Mouse (Mus musculus) layer of hippocampus, adult 9-10 months (tissue): Measurements from ENCODE around the gene Morn1.

Source experiments
- DNase-seq: peaks from one replicate; pipeline ENCODE4 v3.0.0; 2022; ENCODE audit warnings: low spot score

The Morn1 gene

DNA sequence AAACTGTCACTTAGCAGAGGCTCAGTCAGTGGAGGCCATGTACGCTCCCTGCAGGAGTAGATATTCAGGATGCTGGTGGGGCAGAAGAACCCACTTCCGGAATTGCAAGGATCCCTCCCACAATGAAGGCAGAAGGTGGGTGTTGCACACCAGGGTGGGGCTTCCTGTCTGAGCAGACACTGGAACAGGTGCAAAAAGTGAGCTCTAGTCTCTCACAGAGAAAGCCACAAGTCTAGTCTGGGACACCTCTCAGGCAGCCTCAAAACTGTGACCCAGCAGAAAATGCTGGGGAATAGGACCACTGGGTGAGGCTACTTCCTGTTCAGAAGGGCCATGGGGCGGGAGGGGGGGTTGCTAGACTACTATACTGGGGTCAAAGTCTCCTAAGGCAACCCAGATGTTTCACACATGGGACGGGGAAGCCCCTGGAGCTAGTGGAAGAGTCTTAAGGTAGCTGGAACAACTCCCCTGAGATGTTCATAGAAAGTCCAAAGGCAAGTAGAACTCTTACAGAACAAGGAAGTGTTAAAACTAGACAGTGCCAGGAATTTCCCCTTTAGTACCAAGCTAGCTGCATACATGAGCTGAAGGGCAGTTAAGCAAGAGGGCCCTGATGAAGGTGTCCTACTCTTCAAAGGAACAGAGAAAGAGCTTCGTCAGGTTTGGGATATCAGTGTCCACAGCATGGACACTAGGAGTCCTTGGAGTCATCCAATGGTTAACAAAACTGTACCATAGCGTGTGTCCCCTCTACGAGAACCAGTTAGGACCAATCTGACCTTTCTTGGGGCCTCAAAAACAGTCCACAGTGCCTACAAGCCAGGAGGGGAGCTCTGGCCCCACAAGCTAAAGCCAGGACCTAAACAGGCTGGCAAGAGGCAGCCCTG is 76.3 kb downstream of the Morn1 start:
- DNase-seq, result no peak

DNA sequence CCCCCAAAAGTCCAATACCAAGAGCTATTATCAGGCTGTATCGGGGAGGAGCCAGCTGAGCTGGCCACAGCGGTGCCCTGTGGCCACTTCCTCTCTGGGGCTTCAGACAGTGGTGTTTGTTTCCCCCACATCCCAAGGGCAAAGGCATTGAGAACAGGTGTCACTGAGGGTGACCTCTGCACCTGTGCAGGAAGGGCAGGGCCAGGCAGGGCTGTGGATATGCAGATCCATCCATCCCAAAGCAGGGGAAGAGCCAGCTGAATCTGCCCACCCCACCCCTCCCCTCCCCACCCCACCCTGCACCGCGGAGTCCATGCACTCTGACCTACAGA is 76.9 kb downstream of the Morn1 start:
- DNase-seq, result no peak

DNA sequence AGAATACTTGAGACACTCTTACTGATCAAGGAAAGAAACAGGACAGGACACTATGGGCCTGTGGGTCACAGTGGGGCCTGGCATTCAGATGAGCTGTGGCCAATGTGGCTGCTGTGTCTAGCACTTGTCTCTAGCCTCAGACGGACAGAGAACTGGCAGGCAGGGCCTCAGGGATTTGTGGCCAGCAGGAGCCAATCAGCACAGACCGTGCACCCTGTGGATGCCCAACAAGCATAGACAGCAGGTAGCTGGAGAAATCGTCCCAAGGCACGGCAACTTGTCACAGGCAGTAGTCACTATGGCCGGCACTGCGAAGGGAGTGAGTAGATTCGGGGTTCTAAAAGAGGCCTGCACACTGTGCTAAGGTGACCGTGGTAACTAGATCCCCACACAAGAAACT is 77.3 kb downstream of the Morn1 start:
- DNase-seq, result no peak

DNA sequence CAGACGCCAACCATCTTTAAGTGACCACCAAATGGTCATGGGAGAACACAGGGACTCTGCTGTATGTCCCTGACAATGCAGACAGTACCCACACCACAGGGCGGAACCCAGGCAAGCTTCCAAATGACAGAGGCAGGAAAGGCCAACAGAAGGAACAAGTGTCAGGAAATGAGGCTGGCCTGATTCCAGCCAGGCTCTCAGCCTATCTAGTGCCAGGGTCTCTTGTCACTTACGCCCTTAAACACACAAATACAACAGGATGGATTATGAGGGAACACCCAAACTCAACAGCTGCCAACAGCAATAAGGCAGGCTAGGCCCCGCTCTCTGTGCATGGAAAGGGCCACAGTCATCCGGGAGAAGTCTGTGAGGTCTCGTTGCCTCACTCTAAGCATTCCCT is 78.2 kb downstream of the Morn1 start:
- no peak for DNase-seq

DNA sequence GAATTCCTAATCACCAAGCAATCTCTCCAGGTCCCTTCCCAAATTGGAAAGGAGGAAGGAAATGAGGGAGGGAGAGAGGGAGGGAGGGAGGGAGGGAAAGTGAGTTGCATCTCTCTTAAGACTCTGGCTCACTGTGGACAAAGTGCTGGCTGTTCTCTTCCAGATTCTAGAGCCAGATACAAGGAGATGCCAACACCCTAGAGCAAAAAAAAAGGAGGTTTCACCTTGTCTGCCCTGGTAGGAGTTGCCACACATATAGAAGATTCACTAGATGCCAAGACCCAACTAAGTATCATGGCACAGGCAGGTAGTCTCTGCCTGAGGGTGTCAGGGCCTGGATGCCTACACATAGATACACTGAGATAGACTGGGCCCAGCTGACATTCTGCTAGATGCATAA is 79.5 kb downstream of the Morn1 start:
- no peak for DNase-seq

DNA sequence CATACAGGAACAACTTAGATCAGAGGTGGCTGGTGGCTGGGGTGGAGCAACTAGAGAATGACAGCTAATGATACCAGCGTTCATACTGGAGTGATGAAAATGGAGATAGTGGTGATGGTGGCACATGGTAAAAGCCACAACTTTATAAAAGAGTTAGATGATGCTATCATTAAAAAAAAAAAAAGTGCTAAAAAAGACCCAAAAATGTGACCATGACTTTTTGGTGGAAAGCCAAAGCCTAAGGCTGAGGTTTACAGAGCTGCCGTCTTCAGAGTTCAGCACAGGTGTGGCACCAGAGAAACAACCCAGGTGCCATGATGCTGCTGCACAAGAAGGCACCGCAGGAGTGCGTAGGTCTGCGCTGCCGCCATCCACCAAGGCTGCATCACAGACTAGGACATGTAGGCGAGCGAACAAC is 82.5 kb downstream of the Morn1 start:
- no peak for DNase-seq

DNA sequence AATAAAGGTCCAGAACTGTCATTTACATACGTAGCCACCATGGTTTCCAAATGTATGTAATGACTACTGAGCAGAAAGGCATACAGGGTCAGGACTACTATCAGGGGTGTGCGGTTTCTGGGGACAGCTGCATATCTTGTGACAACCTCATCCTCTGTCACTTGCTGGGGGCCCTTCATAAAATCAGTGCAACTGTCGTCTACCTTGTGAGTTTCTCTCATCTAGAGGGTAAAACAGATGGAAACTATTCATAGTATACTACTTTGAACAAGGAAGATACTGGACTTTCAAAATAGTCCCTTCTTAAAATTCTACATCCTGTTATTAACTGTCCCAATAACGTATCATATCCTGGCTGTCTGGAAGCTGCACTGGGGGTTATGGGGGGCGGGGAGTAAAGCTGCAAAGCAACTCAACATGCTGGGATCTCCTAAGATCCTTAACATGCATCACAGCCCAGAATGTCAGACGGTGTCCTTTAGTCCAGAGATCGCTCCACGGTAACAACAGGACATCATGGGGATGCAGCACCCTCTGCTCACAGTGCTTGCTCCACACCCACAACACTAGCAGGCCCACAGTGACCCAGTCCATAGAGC is 84.3 kb downstream of the Morn1 start:
- DNase-seq, result no peak

DNA sequence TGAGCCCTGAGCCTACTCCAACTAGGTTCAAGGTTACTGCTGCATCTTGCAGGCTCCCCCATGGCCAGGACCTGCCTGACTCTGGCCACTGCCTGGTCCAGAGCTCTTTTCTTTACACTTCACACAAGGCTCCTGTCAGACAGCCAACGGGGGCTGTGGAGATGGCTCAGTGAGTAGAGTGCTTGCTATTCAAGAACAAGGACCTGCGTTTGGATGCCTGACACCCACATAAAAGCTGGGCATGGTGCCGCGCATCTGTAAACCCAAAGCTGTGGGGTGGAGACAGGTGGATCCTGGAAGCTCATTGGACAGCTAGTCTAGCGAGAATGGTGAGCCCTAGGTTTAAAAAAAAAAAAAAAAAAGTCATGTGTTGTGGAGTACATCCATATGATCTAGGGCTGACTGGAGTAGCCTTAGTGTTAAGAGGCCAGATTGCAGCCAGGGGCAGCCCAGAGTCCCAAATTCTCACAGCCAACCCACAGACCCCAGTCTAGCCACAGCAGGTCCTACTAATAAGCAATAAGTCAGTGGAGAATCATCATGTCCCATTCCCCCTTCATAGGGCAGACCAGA is 85.7 kb downstream of the Morn1 start:
- DNase-seq, result no peak

DNA sequence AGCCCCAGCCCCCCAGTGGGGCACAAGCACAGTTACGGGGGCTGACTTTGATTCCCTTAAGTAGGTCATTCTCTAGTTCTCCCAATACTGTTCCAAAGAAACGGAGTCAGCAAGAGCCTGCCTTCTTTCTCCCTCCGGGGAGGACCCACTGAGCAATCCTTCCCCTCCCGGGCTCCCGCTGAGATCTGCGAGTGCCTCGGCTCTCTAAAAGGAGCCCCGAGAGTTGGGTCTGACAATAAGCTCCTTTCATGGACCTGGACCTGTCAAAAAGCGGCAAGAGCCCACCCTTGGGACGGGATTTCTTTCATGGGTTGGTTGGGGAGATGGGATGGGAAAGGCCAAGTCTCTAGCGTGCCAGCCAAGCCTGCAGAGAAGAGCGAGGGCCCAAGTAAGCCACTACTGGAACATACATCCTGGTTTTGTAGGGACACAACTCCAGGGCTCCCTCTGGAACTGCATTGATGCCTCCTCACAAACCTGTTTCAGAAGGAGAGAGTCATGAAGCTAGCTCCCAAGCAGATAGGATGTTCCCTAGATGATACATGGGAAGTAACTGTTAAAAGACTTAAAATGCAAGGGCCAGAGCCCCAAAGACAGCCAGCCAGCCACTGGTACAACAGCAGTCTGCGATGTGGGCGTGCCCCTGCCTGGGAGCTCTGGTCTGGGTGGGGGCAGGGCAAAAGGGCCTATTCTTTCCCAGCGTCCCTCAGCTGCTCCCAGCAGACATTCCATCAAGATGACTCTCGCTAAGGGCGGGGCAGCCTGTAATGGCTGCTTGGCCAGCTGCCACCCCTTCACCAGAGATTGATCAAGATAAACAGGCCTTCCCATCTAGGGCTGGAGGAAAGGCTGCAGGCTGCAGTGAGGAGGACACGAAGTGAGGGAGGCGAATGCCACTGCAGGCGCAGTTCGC is 86.8 kb downstream of the Morn1 start:
- peak; percentile 39 for DNase-seq

DNA sequence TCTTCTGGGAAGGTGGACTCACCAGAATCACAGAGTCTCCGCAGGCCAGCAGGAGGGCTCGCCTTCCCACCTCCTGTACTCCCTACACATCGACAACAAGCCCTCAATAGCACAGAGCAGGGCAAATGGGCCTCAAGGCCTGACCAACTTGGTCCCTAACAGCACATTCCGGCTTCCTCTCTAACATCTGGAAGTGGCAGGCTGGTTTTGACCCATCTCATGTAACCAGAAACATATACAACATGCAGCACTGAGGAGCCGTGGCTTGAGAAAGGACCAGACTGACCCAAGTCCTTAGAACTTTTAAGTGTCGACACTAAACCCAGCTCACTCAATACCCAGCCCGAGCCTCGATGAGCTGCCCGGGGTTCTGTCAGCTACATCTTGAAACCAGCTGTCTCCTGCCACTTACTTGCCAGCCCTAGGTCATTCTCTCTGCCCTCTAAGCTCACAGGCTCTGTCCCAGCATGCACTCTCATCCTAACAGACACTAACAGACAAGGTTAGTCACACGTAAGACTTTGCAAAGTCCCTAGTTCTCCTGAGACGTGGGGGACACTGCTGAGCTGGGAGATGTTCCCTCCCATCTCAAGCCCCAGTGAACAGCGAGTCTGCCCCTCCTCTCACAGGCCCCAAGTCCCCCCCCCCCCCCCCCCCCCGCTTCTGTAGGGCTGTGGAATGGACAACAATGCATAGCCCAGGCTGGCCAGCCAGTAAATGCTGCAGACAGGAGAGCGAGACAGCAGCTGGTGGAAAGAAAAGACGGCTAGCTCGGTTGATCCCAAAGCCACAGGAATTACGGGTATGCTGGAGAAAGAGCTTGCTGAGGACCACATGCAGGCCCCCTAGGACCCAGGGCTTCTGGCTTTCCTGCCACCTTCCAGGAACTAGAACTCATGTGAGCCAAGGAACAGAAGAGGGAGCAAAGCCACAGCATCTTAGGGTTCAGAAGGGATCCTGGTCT is 87.7 kb downstream of the Morn1 start:
- no peak for DNase-seq

DNA sequence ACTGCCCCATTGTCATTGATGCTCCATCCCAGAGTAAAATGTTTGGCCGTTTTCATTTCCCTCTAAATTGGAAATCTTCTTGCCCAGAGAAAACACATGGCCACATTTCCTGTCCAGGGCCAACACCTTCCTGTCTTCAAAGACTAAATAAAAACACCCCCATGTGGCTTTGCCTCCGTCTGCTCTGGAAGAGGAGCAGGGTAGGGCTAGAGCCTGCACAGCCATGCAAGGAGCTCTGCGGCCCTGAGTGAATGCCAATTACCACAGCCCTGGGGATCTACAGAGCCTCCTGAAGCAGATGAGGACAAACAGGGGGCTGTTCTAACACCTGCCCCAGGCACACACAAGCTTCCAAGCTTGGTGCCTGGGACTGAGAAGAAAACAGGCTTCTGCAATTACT is 89.8 kb downstream of the Morn1 start:
- no peak for DNase-seq

DNA sequence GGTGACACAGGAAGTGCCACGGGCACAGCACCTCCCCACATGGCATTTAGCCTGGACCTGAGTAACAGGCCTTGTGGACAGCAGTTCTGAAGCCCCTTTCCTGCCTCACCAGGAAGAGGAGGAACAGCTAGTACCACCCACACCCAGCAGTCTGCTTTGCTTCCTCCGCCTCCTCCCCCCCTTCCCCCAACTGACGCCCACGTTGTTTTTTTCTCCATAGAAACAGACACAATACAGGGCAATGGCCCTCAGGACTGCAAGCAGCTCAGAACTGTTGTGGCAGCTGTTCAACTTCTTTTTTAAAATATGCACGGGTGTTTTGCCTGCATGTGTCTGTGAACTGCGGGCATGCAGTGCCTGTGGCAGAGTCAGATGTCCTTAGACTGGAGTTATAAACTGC is 91.9 kb downstream of the Morn1 start:
- DNase-seq, result no peak

DNA sequence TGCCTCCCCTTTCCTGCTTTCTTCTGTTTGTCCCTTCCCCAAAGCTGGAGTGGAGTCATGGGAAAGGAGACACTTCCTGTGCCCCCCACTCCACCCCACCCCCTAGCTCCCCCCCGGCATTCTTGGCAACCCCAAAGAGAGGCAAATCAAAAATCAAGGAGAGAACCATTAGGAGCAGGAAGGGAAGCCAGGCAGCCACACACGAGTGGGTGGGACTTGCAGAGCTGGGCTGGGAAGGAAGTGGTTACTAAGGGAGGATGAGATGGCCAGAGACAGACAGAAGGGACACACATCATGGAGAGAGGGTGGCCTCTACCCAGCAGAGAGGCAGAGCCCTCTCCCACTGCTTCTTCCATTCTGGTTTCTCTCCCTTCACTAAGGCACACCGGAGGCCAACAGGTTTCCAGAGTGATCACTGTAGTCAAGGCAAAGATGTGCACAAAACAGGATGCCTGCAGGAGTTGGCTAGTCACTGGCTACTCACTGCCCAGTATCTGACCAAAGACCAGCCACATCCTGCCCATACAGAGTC is 92.7 kb downstream of the Morn1 start:
- no peak for DNase-seq

DNA sequence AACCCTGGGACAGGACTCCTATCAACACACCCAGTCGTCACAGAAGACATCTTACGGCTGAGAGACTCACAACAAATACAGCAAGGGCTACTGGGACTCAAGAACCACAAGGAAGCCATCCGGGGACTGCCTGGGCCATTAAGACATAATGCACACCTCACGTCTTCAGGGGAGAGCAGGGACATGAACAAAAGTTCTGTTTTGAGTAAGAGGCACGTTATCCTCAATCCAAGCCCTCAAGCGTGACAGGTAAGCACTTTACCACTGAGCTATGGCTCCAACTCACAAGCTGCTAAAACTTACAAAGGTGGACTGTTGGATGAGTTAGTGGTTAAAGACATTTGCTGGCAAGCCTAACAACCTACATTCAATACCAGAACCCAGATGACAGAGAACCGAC is 96.8 kb downstream of the Morn1 start:
- no peak for DNase-seq

DNA sequence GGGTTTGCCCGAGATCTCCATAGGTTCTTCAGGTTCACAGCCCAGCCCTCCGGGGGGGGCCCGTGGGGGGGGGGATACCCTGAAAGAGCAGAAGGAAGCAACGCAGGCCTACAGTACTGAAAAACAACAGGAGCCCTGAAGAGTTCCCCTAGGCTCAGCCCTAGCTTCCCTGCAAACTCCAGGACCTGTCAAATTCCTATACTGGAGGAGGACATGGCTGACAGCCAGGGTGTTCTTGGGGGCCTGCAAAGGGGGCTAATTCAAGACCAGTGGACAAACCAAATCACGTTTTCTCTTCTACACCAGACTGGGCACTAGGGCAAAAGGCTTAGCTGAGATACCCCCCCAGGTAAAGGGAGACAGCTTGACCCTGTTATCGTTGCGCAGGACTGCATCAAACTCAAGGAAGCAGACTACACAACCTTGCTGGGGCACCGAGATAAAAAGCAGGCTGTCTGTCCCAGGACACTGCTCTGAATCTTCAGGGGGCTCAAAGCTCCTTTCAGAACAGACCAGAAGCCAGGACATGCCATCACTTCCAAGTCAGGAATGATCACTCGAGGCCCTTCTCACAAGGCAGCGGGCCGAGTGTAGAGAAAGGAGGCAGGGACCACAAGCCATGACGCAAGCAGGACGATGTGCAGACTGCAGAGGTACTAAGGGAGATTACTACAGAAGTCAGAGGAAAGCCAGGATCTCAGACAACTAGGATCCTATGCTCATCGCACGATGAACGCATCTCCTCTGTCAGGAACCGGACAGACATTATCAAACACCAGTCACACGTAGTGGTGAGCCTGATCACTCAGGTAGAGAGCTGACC is 98.1 kb downstream of the Morn1 start:
- DNase-seq, result no peak

DNA sequence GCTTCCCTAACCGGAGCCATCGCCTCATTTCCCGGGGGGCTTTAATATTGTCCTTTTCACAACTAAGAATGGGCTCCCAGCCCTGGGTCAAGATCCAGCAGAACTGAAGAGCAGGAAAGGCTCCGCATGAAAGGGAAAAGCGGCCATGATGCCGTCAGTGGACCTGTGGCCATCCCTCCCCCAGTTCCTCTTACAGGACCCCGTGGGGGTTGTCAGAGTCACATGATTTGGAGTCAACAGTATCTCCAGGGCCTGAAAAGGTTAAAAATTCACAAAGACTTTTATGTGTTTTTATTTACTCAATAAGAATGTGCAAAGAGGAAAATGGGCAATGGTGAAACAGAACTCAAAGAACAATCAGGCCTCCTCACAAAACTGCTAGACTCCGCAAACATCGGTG is 99.5 kb downstream of the Morn1 start:
- DNase-seq, result no peak

DNA sequence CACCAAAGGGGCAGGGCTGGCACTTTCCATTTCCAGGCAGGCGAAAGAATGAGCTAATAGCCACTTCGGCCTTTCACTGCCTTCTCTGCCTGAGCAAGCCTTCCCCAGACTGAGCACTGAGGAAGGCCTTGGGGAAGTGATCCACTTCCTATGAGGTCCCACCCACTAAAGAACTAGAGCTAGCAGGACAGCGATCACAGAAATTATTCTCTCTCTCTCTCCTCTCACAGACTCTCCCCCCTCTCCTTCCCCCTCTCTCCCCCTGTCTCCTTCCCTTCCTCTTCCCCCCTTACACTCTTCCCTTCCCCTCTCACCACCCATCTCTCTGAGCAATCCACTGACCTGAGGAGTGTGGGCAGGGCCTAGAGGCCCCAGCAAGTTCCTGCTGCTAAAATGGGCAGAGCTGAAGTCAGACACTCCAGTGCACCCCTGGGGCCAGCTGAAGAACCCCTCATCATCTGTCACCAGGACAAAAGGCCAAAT is 100.9 kb downstream of the Morn1 start:
- no peak for DNase-seq

DNA sequence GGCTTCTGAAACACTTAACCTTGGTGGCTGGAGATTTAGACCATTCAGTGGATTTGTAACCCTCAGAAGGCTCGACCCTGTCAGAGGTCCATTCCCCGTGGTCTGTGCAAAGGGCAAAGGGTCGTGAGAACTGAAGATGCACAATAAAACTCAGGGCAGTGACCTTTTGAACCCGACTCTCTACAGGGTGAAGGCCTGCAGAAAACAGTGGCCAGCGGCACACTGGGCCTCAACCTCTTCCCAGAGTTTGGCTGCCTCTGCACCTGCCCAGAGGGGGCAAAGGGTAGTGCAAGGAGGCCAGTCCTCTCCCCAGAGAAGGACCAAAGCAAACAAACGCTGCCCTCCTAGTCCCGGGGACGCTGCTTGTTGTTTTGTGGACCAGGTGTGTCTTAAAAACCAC is 102.0 kb downstream of the Morn1 start:
- DNase-seq, result no peak

DNA sequence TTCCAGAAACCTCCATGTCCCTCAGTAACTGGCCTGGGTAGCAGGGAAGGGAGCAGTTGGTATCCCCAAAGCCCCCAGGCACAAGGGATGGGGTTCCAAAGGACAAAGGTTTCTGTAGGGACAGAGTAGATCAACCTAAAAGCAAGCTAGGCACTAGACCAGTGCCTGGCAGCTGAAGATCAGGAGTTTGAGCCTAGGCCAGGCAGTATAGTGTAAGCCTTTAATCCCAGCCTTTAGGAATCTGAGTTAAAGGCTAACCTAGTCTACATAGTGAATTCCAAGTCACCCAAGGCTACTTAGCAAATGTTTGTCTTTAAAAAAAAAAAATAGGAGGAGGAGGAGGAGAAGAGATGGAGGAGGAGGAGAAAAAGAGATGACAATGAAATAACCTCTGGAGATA is 102.4 kb downstream of the Morn1 start:
- DNase-seq, result no peak

DNA sequence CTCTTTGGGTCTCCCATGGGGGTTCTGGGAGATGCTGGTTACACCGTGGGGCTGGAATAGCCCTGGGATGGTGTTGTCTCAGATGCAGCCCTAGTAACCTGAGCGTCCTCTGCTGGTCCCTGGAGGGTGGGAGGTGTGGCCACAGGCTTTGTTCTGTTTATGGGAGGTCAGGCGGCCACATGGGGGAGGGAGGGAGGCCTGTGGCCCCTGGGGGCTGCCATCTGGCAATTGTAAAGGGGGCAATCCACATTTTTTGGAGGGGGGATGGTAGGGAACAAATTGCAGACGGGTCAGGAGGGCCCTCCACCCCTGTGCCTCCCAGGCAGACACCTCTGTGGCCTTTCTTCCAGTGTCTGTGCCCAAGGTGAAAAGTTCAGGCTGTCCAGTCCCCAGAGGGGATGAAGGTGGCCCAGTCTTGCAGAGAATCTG is 103.3 kb downstream of the Morn1 start:
- DNase-seq, result no peak
